Mouse (Mus musculus) brain, embryonic 18.5 days (tissue): Measurements from ENCODE around the gene Qsox2.
A peak's percentile ranks its signal among the peaks of the same experiment; 100 is the strongest.

ENCODE experiments used
- DNase-seq: peaks from one replicate; pipeline ENCODE4 v3.0.0-alpha.2; 2012; ENCODE audit warnings: low read depth, low spot score

Qsox2 gene

DNA sequence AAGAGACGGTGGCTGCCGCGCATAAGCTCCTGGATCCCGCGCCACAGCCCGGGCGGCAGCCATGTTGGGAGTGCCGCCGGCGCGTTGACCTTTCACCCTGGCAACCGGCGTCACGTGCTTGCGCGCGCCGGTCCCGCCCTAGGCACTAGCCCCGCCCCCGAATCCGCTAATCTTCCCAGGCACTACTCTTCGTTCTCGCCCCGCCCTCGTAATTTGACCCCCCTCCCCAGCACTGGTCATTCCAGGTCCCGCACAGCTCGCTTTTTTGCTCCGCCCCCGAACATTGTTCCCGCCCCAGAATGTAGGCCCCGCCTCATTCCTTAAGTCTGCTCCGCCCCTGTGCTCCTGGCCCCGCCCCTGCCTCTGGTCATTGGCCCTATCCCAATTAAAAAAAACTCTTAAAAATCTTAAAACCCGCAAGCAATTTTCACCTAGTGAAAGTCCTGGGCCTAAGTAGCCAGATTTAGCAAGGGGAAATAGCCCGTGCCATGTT is at the start of gene Qsox2:
Qsox2 (minus strand) TSS at position 236 of the 493 bp plus-strand sequence.
- DNase-seq: peak; percentile 72

DNA sequence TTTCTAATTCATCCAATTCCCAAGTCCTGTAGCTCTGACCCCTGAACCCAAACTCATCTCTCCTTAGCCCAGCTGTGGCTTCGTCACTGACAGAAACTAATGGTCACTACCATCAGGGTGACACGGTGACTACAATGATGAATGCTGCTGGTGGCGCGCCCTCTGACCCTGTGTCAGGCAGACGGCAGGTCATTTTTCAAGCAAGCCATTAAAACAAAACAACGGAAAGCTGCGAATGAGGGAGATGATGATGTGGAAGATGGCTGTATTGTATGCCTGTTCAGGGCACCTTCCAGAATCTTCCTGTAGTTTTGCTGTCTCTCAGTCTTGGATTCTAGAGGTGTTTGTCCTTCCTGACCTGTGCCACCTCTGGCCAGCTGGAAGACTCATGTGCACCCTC is 49.1 kb upstream of the Qsox2 start:
- DNase-seq: no peak

DNA sequence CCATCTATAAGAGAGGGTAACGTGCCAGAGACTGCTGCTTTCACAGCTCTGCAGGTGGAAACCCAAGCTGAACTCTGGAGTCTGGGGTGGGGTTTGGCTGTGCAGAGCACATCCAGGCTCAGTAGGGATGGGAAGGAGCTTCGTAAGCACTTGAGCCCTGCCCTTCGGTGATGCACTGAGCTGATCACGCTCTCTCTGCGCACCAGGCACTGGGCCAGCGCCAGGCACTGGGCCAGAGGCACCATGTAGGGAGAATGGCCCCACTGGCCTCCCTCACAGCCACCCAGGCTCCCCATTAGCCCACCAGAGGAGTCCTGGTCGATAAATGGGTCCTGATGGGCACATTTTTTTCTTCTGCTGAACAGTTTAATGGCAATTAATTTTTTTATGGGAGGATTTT is 48.5 kb upstream of the Qsox2 start:
- DNase-seq: no peak

DNA sequence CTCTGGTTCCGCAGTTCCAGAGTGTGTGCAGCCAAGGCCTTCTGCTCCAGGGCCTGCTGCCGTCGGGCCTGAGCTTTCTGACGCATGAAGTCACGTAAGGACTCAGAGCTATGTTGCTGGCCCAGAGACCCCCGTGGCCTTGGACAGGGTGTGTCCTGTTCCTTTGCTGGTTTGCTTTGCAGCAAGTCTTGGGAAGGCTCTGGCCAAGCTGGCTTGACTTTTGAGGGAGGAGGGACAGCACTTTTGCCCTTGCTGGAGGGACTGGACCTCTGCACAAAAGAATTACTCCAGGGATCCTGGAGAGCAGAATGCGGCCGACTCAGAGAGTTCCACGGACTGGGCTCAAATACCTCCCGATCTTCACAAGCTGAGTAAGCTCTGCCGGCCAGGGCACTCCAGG is 43.3 kb upstream of the Qsox2 start:
- no peak for DNase-seq

DNA sequence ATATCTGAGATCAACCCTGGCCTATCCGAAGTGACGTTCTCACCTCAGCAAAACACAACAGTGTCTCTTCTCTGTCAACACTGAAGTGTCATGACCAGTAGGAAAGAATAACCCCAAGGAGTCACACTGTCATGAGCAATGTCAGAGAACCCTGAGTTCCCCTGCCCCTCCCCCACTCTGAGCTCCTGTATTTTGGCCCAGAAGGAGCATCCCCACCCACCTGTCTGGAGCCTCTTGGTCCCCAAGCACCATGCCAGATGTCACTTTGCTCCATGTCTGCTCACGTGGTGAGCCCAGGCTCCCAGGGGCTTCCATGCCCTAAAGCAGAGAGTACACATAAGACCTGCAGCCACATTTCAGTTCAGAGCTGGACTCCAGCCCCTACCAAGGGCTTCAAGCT is 42.4 kb upstream of the Qsox2 start:
- no peak for DNase-seq

DNA sequence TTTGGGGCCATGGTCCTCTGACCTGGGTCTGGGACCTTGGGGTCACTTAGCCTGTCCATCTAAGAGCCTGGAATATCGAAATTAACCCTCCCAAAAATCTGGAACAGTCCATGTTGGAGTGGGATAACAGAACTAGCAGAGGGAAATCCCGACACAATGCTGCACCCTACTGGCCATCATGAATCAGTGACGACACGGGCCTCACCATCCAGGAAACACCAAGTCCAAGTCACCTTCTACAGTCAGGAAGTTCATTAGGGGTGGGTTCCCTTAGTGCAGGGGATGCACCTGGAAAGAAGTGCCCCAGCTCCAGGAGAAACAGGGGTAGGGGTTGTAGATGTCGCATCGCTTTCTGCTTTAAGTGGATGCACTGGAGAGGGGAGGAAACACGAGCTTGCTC is 36.3 kb upstream of the Qsox2 start:
- no peak for DNase-seq

DNA sequence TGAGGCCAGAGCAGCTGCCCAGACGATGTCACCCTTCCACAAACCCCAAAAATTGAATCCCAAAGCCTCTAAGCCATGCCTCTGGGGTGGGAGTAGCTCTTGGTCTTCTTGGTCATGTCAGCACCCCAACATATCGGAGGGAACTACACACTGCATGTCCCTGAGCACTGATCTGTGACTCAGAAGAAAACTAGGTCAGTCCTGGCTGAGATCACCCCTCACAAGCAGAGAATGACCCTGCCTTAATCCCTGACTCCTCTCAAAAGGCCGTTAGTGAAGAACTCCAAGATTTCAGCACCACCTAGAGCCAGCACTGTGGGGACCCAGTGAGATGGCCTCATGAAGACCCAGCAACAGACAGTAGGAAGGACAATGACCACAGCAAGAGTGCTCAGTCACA is 30.9 kb upstream of the Qsox2 start:
- DNase-seq: no peak

DNA sequence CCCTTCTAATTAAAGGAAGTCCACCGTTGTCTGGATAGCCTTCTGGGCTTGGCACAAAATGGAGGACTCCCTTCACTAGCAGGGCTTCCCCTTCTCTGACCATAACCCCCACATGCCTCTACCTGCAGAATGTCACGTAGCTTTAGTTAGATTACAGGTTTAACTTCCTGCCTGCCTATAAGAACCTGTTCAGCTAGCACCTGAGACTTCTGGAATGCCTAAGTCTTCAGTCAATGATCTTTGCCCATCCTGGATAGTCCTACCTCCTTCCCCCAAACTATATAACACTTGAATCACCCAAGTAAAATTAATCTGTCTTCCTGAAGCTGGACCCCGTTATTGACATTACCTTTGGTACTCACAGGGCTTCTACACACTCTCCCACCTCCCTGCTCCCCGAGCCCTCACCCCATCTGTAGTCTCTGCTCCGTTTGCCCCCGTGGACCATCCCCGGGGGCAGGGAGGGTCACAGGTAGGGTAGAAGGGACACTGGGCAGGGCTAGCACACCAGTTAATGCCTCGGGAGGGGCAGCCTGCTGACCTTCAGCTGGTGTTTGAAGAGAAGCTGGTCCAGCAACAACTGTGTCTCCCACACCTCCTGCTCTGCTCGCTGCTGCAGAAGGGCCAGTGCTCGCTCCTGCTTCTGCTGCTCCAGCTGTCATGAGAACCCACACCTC is 28.9 kb upstream of the Qsox2 start:
- no peak for DNase-seq

DNA sequence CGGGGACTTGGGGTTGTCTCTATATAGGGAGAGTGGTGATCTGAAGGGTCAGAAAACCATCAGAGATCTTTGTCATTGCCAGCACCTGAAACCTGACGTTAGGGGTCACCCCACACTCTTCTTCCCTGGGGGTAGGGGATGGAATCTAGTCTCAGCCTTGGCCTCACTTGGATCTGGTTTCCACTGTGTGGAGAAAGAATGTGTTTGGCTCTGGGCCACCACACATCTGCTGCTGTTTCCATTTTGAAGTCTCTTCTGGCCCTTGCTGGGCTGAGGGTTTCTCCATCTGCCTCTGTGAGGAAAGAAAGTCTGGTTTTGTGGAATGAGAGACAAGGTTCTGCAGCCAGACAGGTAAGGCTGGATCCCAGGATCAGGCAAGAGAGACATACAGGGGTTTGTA is 27.8 kb upstream of the Qsox2 start:
- no peak for DNase-seq

DNA sequence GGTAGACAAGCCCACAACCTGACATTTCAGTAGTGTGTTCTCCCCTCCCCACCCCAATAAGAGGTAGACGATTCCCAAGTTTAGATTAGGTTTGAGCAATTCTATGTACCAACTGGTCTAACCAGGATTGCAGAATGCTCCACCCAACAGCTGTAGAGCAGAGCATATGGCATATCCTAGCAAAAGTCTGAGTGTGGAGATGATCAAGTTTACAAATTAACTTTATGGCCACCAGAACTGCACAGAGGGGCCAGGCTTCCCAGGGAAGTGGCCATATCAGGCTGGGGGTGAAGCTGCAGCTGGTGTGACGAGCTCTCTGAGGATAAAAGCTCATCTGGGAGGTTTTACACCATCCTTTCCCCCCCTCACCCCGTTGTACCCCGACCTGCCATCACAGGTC is 27.3 kb upstream of the Qsox2 start:
- DNase-seq: no peak

DNA sequence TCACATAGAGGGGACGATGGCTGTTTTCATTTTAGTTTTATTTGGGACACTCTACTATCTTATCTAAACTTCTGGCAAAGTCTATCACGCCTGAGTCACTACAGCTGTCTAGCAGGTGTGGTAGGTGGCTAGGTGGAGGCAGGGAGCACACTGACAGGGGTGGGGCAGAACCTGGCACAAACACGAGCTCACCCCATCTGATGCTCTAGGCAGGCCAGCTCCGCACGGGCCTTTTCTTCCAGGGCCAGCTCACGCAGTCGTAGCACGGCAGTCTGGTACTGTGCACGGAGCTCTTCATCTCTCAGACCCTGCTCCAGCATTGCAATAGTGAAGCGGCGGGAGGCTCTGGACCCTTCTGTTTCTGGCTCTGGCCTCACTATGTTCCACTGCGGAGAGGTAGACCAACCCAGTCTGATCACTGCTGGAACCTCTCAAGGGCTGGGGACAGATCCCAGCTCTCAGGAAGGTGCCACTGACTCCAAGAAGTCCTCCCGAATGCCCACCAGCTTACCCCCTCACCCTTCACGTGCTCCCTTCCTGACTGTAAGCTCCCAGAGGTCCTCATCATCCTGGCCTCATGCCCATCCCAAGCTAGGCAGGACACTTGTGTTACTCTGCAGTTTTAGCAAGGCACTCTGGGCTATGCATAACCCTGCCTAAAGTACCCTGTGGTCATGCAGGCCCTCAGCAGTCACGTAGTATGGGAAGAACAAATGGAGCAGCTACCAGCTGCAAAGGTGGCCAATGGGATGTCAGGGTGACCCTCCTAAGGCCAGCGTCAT is 20.2 kb upstream of the Qsox2 start:
- no peak for DNase-seq

DNA sequence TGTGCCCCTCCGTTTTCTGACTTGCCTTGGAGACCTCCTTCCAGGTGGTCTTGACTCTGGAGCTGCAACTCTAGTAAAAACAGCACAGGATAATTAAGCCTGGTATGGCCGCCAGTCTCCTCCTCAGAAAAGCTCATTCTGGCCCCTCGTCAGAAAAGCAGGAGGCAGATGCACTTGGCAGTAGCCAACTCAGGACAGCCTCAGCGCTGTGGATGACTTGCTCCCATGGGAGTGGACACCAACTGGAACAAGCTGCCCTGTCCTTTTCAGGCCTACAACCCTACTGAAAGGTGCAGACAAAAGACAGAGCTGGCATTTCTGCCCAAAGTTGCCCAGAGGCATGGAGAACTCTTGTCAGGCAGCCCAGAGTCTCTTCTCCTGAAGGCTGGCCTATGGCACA is 17.5 kb upstream of the Qsox2 start:
- DNase-seq: no peak

DNA sequence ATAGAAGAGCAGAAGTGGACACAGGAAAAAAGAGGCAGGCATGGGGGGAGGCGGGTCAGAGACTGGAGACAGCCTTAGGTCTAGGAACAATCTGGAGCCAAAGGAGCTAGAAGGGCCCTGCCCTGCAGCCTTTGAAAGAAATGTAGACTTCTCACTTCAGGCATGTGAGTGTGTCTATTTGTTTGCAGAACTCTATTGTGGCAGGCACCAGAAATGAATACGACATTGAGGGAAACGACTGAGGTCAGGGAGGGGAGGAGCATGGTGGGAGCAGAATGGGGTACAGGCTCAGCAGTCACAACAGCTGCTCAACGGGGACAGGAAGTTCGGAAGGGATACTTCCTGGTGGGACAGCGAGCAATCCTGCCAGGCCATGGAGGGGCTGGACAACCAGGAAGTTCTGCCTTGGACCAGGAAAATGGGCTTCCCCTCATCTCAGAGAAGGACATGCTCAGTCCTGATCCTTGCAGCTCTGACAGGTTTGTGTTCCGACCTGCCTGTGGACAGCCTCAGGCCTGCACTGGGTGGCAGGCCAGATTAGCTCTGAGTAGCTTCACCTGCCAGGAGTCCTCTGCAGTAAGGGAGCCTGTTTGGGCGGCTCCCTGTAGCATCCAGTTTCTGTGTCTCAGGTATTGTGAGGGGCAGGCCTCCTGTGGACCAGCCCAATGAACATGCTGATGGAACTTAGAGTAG is 15.3 kb upstream of the Qsox2 start:
- no peak for DNase-seq

DNA sequence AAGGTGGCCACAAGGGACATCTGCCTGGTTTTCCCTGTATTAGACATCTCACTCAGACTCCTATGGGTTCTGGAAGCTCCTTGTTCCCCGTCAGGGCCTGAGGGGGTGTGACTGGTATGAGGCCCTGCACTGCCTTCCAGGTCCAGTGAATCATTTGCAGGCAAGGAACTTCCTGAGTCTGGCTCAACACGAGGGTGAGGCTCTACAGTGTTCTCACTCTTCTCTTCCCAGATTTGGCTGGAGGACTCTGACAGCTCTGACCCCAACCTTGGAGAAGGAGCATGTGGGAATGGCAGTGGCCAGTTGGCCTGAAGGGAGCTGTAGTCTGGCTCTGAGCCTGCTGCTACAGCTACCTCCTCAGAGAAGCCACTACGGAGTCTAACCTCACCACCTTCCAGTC is 10.2 kb upstream of the Qsox2 start:
- no peak for DNase-seq

DNA sequence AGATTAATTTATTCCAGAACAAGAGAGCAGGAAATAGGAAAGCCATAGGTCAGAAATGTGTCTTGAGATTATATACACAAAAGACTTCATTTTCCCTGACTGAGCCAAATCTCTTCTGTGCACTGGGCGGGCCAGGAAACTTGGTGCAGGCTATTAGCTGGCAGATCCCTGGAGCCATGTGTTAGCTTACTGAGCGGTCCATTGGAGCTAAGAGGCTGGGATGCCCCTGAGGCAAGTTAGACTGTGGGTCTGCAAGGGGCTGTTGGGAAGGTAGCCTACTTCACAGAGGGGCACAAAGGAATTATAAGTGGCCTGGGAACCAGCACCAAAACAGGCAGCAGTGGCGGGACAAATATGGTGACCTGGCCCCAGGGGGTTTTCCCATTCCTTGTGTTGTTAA is 3.5 kb upstream of the Qsox2 start:
- no peak for DNase-seq

DNA sequence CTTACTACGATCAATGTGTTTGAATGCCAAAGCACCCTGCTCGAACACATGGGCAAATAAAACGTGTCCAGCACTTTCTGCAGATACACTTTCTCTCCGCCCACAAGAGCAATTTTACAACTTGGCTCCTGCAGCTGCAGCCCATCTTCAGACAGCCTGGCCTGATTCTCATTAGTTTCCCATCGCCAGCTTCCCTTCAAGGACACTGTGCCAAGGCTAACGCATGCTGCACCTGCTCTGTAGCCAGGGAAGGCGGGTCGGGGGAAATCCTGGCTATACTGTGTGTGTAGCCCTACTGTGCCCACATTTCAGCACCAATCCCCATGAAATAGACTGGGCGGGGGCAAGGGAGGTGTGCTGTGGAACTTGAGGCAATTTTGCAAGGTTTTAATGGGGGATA is 3.0 kb upstream of the Qsox2 start:
- peak; percentile 8 for DNase-seq

DNA sequence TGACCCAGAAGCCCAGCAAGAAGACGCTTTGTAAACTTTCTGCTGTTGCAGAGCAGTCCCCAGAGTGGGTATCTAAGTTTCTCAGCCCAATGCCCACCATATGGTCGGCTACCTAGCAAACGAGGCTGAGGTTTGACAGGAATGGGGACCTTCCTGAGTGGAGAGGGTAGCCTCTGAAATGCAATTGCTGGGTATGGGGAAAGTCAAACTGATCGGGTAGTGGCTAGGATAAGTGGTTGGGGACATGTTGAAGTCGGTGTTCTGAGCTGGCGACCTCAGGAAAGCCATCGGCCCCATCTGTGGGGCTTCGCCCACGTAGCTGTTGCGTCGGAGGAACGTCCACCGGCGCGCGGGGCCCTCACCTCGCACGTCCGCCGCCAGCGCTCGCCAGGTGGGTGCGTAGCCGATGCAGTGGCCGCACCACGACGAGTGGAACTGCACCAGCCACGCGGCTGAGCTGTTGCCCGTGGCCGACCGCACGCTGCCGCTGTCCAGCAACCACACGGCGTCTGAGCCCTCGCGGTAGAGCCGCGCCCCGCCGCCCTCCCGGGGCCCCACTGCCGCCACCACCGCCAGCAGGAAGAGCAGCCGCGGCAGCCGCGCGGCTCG is 540 bp downstream of the Qsox2 start:
- DNase-seq: peak; percentile 4

DNA sequence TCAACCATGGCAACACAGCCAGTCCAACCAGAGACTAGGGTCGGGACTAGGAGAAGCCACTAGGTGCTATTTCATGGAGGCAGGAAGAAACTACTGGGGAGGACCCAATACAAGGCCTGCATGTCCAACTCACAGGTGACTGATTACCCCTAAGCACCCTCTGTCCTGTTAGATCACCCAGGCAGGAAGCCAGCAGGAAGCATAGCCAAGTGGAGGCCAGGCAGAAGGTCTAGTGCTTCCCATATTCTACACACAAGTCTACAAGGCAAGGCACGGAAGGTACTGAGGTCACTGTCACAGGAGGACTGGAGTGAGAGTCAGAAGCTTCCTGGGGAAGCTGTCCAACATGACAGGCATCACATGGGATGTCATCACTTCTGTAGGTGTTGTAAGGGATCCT is 2.6 kb downstream of the Qsox2 start:
- DNase-seq: no peak

DNA sequence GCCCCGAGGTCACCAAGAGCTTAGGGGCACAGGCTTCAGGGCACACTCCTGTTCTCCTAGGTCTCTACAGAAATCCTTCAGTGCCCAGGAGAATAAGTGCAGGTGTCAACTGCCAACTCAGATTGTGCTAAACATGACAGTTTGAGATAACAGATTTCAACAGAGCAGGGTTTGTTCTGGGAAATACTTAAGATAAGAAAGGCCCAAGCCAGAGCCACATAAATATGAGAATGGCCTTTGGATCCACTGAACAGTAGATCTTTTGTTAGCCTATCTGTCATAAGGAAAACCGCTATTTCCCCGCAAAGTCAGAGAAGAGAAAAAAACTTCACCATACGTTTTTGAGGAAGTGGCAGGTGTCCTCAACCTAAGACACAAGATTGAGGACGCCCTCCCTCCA is 3.1 kb downstream of the Qsox2 start:
- no peak for DNase-seq

DNA sequence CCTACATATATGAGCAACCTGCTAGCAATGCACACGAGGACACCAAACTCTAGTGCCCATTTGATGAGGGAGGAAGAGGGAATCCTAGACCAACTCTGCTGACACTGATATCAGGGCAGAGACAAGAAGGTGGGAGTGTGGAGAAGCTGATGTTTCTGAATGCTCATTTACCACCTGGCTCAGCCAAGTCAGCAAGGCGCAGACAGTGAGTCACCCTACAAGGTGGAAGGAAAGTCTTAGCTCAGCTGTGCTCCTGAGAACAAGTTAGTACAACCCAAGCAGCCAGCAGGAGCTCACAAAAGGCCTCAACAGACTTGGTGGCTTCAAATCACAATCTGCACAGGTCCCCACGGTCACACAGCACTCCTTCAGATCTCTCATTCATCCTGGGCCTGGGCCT is 6.0 kb downstream of the Qsox2 start:
- DNase-seq: no peak

DNA sequence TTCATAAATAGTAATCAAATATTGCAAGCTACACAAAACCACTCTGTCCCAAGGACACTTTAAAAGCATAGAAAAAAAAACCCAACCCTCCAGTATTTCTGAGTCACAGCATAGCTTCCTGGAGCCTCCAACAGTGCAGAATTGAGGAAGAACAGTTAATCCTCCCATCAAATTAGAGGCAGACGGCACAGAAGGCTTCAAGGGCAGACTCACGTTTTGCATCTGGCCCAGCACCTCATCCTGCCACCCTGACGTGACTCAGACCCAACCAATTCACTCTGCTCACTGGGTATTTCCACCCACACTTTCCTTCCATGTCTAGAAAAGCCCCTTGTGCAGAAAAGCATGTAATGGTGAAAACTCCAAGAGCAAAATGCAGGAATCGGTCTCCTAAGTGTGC is 7.1 kb downstream of the Qsox2 start:
- no peak for DNase-seq

DNA sequence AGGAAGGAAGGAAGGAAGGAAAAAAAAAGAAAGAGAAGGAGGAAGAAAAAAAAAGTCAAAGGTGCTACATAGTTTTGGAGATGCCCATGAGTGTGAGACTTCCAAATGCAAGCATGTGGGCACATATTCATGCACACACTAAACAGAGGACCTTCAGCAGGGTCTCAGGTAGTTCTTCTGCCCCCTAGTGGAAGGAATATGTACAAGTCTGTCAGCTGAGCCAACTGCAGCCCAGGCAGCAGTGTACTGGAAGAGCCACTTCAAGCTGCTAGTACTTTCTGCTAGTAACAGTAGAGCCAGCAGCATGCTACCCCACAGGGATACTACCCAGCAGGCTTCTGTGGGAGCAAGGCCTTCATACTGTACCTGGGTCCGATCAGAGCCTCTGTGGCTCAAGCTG is 9.5 kb downstream of the Qsox2 start:
- DNase-seq: peak; percentile 51
